Mouse (Mus musculus) megakaryocyte progenitor cell, adult 5-6 weeks (primary cell): ENCODE data around the gene Pak1. TPM values are rescaled to one million over a fixed set of nuclear protein-coding genes. Genes with fewer than 3 reads are reported as not detected.
A peak's percentile ranks its signal among the peaks of the same experiment; 100 is the strongest.

Experiments
- ATAC-seq: replicated peaks from 2 replicates; pipeline ENCODE4 v1.8.0; 2016; ENCODE audit warnings: mild to moderate bottlenecking, moderate TSS enrichment, inconsistent platforms; ENCODE audit not compliant: poor library complexity
- total RNA-seq, 2 experiments: library from RNA; stranded (forward) in 1 of 2; stranded (reverse) in 1 of 2; fragments of 157-497, 149-512 nt in 1 of 2; fragments of 200-1000 nt in 1 of 2; gene quantifications; 2 replicates each; pipeline versions ENCODE4 v1.2.3 to v1.2.4; 2015 to 2017

The Pak1 gene
- total RNA-seq (2015) (41.0 and 51.5 TPM in 2 replicates), total RNA-seq (2017) (48.3 and 51.7 TPM in 2 replicates)

GRCm38 (mm10) chr7:97788190-97788668, at the start of gene Pak1:
TSS of gene Pak1 (plus strand) at chr7:97788541.
- ATAC-seq: peak; percentile 89

GRCm38 (mm10) chr7:97740948-97741347, 47.4 kb upstream of the Pak1 start:
- ATAC-seq: peak; percentile 36

GRCm38 (mm10) chr7:97741756-97742291, 46.5 kb upstream of the Pak1 start:
- ATAC-seq: peak; percentile 20; the same call in 1 of the 2 replicates

GRCm38 (mm10) chr7:97745299-97745698, 43.0 kb upstream of the Pak1 start:
- ATAC-seq: peak; percentile 32; the same call in 1 of the 2 replicates

- ATAC-seq: peak; percentile 68
Measured at GRCm38 (mm10) chr7:97747176-97747707, 41.1 kb upstream of the Pak1 start.

- peak; percentile 56 for ATAC-seq
Measured at GRCm38 (mm10) chr7:97747787-97748497, 40.4 kb upstream of the Pak1 start.

- peak; percentile 30 for ATAC-seq
Measured at GRCm38 (mm10) chr7:97748527-97749206, 39.7 kb upstream of the Pak1 start.

- peak; percentile 22 for ATAC-seq
Measured at GRCm38 (mm10) chr7:97749207-97750190, 38.8 kb upstream of the Pak1 start.

GRCm38 (mm10) chr7:97756967-97757881, 31.1 kb upstream of the Pak1 start:
- peak; percentile 84 for ATAC-seq

GRCm38 (mm10) chr7:97764591-97764990, 23.8 kb upstream of the Pak1 start:
- ATAC-seq: no peak

GRCm38 (mm10) chr7:97765181-97765962, 23.0 kb upstream of the Pak1 start:
- peak; percentile 95 for ATAC-seq

GRCm38 (mm10) chr7:97765963-97766347, 22.4 kb upstream of the Pak1 start:
- no peak for ATAC-seq

- ATAC-seq: 0 out of 2 replicates have a peak, but pooled peaks have one; percentile 7
Measured at GRCm38 (mm10) chr7:97766406-97767166, 21.8 kb upstream of the Pak1 start.

GRCm38 (mm10) chr7:97767841-97768240, 20.5 kb upstream of the Pak1 start:
- ATAC-seq: no peak

GRCm38 (mm10) chr7:97769020-97769419, 19.3 kb upstream of the Pak1 start:
- ATAC-seq: no peak

GRCm38 (mm10) chr7:97770841-97771620, 17.3 kb upstream of the Pak1 start:
- no peak for ATAC-seq

GRCm38 (mm10) chr7:97775380-97775779, 13.0 kb upstream of the Pak1 start:
- ATAC-seq: no peak
